Mouse (Mus musculus): ENCODE results near the gene Arid1b.
"Not testable (repeated sequence)": the region's sequence is repeated elsewhere in the genome, so short reads cannot be mapped to it uniquely, and the experiment has no call there.

Arid1b gene

GRCm38 (mm10) chr17:5060515-5061084 lies 66.5 kb downstream of the Arid1b start:
- no peak for DNase-seq

GRCm38 (mm10) chr17:5061183-5061582 lies 67.1 kb downstream of the Arid1b start:
- DNase-seq: no peak

- DNase-seq: no peak
These were observed 67.5 kb downstream of the Arid1b start for GRCm38 (mm10) chr17:5061593-5061992.

DNA sequence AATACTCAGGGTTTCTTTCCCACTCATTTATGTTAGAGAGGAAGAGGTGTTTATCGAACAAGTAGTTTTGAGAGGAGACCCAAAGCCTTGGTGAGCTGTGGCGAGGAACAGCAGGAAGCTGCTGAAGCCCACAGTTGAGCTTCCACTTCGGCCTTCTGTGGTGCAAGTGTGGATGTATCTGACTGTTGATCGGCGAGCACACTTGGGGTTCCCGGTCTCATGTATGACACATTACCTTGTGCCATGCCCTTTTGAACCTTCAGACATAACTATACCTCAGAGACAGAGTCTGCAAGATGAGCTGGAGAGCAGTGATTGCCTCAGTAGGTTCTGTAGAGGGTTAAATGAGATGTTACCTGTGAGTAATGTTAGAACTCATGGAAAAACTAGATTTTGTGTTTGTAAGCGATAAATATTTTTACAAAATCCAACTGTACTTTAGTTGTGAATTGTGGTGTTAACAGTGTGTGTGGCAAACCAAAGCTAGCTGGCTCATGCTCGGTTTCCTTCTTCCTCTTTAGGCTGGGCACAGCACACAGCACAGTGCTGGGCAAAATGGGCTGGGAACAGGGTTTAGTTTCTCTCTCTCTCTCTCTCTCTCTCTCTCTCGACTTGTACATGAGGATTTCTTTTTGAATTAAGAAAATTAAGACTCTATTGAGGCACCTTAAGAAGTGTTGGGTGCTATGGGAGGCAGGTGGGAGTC lies 69.5 kb downstream of the Arid1b start:
- no peak for DNase-seq

GRCm38 (mm10) chr17:5064777-5065176 lies 70.6 kb downstream of the Arid1b start:
- DNase-seq: no peak

DNA sequence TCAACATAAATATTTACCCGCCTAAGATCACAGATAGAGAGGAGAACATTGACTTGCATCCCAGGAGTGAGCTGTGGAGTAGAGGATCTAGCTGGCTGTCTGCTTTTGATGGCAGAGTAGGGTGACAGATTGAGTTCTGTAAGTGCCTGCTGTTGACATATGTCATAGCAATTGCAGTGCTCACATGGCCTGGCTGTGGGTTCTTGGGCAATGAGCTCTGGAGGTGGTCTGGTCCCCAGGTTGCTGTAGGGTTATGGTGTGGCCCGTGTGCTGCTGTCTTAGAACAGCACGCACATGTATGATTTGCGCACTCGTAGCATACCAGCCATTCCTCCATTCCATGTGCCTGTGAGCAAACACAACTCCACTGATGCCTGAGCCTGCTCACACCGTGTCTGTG lies 71.1 kb downstream of the Arid1b start:
- no peak for DNase-seq

DNA sequence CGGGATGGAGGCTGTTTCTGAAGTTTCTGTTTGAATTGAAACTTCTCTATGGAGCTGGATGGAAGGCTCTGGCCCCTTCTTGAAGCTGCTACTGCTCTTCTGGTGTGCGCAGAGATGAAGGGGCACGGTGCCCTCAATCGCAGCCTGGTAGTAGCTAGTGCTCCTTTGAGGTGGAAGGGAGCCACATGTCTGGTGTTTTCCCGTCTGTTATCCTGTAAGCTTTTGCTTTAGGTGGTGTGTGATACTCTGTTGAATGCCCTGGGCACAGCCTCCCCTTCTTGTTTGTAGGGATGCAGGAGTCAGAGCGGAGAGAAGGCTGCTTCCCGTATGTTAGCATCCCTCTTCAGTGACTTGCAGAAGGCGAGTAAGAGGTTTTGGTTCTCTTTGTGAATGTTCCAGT lies 72.7 kb downstream of the Arid1b start:
- DNase-seq: no peak

- no peak for DNase-seq
These were observed 73.1 kb downstream of the Arid1b start for GRCm38 (mm10) chr17:5067264-5067663.

GRCm38 (mm10) chr17:5070399-5070798 lies 76.3 kb downstream of the Arid1b start:
- no peak for DNase-seq

GRCm38 (mm10) chr17:5072539-5072938 lies 78.4 kb downstream of the Arid1b start:
- no peak for DNase-seq

DNA sequence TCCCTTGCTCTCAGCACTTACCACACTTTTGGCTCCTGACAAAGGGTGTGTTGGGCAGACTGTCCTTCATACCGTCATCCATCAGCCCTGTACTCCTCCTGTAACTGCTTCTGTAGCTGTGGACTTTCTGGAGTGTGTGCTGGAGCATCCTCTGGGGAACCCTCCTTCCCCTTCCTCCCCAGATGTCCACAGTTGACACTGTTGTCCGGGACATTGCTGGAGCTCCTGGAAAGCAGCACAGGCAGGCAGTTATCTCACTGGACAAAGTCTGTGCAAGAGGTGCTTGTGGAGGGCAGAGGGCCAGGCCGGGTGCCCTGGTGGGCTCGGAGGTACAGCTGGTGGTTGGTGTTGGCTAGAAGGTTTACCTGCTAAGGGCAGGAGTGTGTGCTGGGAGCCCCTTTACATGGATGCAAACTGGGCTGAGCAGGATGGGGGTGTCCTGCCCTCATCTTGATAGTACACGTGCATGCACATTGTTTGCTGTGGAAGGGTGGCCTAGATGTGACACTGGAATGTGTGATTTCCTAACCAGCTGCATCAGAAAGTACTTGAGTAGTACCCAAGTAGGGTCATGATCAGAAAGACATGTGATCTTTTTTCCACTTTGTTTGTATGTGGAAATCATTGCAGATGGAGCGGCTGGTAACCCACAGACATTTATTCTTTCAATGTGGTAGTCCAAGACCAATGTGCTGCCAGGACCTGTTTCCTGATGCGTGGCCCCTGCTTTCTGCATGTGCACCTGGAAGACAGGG lies 80.8 kb downstream of the Arid1b start:
- DNase-seq: no peak

DNA sequence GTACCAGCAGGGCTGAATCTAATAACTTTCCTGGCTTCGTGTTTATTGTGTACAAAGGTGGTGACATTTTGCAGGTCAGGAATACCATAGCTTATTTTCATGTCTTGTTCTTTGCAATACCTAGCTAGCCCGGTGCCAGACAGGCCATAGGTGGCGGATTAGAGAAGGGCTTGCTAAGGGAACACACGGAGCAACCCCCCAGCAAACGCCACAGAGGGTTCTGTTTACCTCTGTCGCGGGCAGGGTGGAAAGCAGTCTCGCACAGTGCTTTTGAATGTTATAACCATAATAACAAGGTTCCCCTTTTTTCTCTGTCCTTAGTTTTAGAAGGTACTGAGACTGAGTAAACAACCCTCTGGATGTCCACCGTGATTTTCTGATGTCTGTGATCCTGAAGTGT lies 83.9 kb downstream of the Arid1b start:
- no peak for DNase-seq

GRCm38 (mm10) chr17:5078576-5078975 lies 84.4 kb downstream of the Arid1b start:
- no peak for DNase-seq

GRCm38 (mm10) chr17:5080884-5081419 lies 86.8 kb downstream of the Arid1b start:
- DNase-seq: no peak

GRCm38 (mm10) chr17:5082274-5082673 lies 88.1 kb downstream of the Arid1b start:
- no peak for DNase-seq

- DNase-seq: no peak
These were observed 89.4 kb downstream of the Arid1b start for GRCm38 (mm10) chr17:5083497-5083896.

- DNase-seq: no peak
These were observed 90.0 kb downstream of the Arid1b start for GRCm38 (mm10) chr17:5084139-5084538.

DNA sequence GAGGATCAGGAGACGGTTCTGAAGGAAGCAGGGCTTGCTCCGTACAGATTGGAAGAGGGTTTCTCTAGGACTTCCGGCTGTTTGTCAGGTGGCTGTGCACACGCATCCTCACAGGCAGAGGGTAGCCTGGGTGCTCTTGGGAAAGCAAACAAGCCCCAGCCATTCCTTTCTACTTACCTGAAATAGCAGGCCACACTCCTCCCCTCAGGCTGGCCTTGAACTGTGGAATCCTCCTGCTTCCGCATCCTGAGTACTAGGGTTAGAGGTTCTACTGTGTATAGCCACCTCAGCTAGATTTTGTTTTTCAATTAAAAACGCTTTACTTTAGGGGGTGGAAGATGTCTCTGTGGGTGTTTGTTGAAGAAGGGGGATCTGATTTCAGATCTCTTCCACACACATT lies 90.9 kb downstream of the Arid1b start:
- DNase-seq: no peak

- peak; percentile 9 for DNase-seq
These were observed 91.8 kb downstream of the Arid1b start for GRCm38 (mm10) chr17:5085942-5086341.

GRCm38 (mm10) chr17:5088241-5088640 lies 94.1 kb downstream of the Arid1b start:
- DNase-seq: not testable (repeated sequence)

DNA sequence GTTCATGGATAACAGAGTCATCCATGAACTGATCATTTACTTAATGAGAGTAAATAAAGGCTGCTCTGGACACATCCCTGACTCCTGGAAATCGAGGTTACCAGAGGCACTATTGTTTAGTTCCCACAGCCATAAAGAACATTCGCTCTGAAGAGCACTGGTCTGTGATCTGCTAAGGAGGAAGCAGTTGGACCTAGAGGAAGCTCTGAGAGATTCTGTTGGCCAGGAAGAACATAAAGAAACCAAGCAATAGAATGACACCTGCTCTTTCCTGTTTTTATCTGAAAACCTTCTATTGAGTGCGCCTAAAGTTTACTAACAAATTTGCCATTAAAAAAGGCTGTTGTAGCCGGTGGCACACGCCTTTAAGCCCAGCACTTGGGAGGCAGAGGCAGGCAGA lies 94.7 kb downstream of the Arid1b start:
- no peak for DNase-seq

GRCm38 (mm10) chr17:5089541-5089940 lies 95.4 kb downstream of the Arid1b start:
- DNase-seq: peak; percentile 54

DNA sequence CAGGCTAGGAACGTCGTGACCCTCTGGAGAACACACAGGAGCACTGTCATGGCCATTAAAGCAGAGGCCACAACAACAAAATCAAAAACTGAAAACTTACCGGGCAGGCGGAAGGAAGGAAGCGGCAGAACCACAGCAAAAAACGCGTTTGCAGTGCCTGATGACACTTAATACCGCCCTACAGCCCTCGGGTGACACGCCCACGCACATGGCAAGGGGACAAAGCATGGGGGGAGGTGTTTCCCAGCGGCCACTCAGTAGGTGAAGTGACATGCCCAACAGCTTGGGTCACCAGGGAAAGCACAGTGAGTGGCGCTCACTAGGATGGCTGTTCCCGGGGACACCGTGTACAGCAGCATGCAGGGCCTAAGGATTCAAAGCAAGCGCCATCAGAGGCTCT lies 97.4 kb downstream of the Arid1b start:
- peak; percentile 11 for DNase-seq

GRCm38 (mm10) chr17:5091934-5092333 lies 97.8 kb downstream of the Arid1b start:
- peak; percentile 25 for DNase-seq
